Mouse (Mus musculus) frontal cortex, postnatal 36 days (tissue): ENCODE measurements at regions not wholly inside any gene's neighbourhood (a gene's known extent, or its start where the extent isn't known, plus 50 kb on each side); places are given as distances from the start of the nearest gene placed in this dataset.

Experiments used
- DNase-seq, 2 experiments: peaks; one replicate each; pipeline ENCODE4 v3.0.0; 2022; ENCODE audit warnings: low spot score in 2 of 2

- no peak for DNase-seq
Measured at GRCm38 (mm10) chr2:77358176-77358575, 77.8 kb upstream of the Sestd1 start.

- DNase-seq = peak in 1 of 2 experiments; percentile 13
Measured at GRCm38 (mm10) chr2:77356798-77357197, 76.4 kb upstream of the Sestd1 start.

GRCm38 (mm10) chr2:77351987-77352628 lies 71.7 kb upstream of the Sestd1 start:
- no peak for DNase-seq

GRCm38 (mm10) chr2:77347027-77347426 lies 66.6 kb upstream of the Sestd1 start:
- no peak for DNase-seq

GRCm38 (mm10) chr2:77343736-77344440 lies 63.5 kb upstream of the Sestd1 start:
- no peak for DNase-seq

GRCm38 (mm10) chr2:77342416-77342815 lies 62.0 kb upstream of the Sestd1 start:
- DNase-seq = no peak

GRCm38 (mm10) chr2:77341575-77342332 lies 61.4 kb upstream of the Sestd1 start:
- DNase-seq = peak; percentile 97 to 98

- DNase-seq = no peak
Measured at GRCm38 (mm10) chr2:77340076-77340475, 59.7 kb upstream of the Sestd1 start.

- DNase-seq = no peak
Measured at GRCm38 (mm10) chr2:77337786-77338406, 57.5 kb upstream of the Sestd1 start.

GRCm38 (mm10) chr2:77337318-77337717 lies 56.9 kb upstream of the Sestd1 start:
- DNase-seq = no peak

GRCm38 (mm10) chr2:77336810-77337209 lies 56.4 kb upstream of the Sestd1 start:
- DNase-seq = no peak

GRCm38 (mm10) chr2:77334706-77335105 lies 54.3 kb upstream of the Sestd1 start:
- DNase-seq = no peak

GRCm38 (mm10) chr2:77333394-77334079 lies 53.1 kb upstream of the Sestd1 start:
- no peak for DNase-seq
